Mouse (Mus musculus) heart, embryonic 11.5 days (tissue): ENCODE data around the gene 2010111I01Rik. TPM values are rescaled to one million over a fixed set of nuclear protein-coding genes. Genes with fewer than 3 reads are reported as not detected.

Experiments
- ATAC-seq: fragments of 200-750 bp; cut with Nextera tagmentation; replicated peaks from 2 replicates; pipeline ENCODE4 v1.8.0; 2017; ENCODE audit warnings: moderate library complexity; ENCODE audit not compliant: insufficient number of reproducible peaks, low FRiP score, low TSS enrichment
- H3K27ac ChIP-seq: fragments of 300-500 bp; sonication (generic); 2 replicates; pipeline ENCODE4 v1.5.1; 2014; ENCODE audit warnings: mild to moderate bottlenecking, low read depth, low read length
- H3K27me3 ChIP-seq: fragments of 300-500 bp; sonication (generic); 2 replicates; pipeline ENCODE4 v1.6.1; 2014; ENCODE audit warnings: mild to moderate bottlenecking, low read length, mixed read lengths; ENCODE audit not compliant: control insufficient read depth, insufficient read depth
- H3K36me3 ChIP-seq: fragments of 300-500 bp; sonication (generic); 2 replicates; pipeline ENCODE4 v1.6.1; 2014; ENCODE audit warnings: mild to moderate bottlenecking, low read length, moderate library complexity, mixed read lengths; ENCODE audit not compliant: control insufficient read depth, insufficient read depth
- H3K4me1 ChIP-seq: fragments of 300-500 bp; sonication (generic); 2 replicates; pipeline ENCODE4 v1.6.1; 2014; ENCODE audit warnings: low read length; ENCODE audit not compliant: control insufficient read depth, insufficient read depth
- H3K4me2 ChIP-seq: fragments of 300-500 bp; sonication (generic); 2 replicates; pipeline ENCODE4 v1.6.1; 2014; ENCODE audit warnings: mild to moderate bottlenecking, moderate library complexity
- H3K4me3 ChIP-seq: fragments of 300-500 bp; sonication (generic); 2 replicates; pipeline ENCODE4 v1.5.1; 2014; ENCODE audit warnings: low read depth, low read length
- H3K9ac ChIP-seq: fragments of 300-500 bp; sonication (generic); 2 replicates; pipeline ENCODE4 v1.6.1; 2014; ENCODE audit warnings: mild to moderate bottlenecking, low read depth, low read length, moderate library complexity
- H3K9me3 ChIP-seq: fragments of 300-500 bp; sonication (generic); replicated peaks from 2 replicates; pipeline ENCODE4 v1.6.1; 2016; ENCODE audit warnings: low read length; ENCODE audit not compliant: control insufficient read depth
- WGBS: fragments of 180-500 bp; shearing (Covaris S2); extraction: QIAGEN DNeasy Blood & Tissue Kit; methylation state at CpG from one replicate; pipeline ENCODE4 v1.1.7; 2014; ENCODE audit not compliant: insufficient replicate concordance; 5-methylcytosine and 5-hydroxymethylcytosine counted together
- polyA plus RNA-seq: library from polyadenylated mRNA; unstranded; fragments of >200 nt; fragmentation: Nextera tagmentation; extraction: Ambion mirVana; gene quantifications from 2 replicates; pipeline ENCODE4 v1.2.1, GENCODE M21; 2014

Gene 2010111I01Rik
- polyA plus RNA-seq, 1 experiment from 2014 or later = 58.9 TPM

- no peak for ATAC-seq
- Histone ChIP-seq H3K9ac (no peak overlapping the region), H3K36me3 (no peaks in the 10 kb centered on the region), H3K27me3 (no peaks in the 10 kb centered on the region), H3K4me1 (peaks cover 25% of the 10 kb centered on the region), H3K4me2 (no peak overlapping the region), H3K4me3 (no peak overlapping the region), H3K27ac (no peak overlapping the region), H3K9me3 (no peaks in the 10 kb centered on the region)
- 91% methylated on average over 7 of the region's 7 CpGs for WGBS
Measured at GRCm38 (mm10) chr13:63238045-63238444, 273.4 kb downstream of the 2010111I01Rik start.

GRCm38 (mm10) chr13:63239301-63239804 is 274.7 kb downstream of the 2010111I01Rik start:
- no peaks in the 10 kb centered on the region for H3K27me3 ChIP-seq
- H3K9me3 ChIP-seq = no peaks in the 10 kb centered on the region
- WGBS = 4% methylated on average over 11 of the region's 11 CpGs
- ATAC-seq = peak; percentile 65
- peak overlapping the region; percentile 70 for H3K4me2 ChIP-seq
- peak overlapping the region; percentile 79 for H3K9ac ChIP-seq
- peak overlapping the region; percentile 50 for H3K4me3 ChIP-seq
- peaks cover under 1% of the 10 kb centered on the region; the same call in 1 of the 2 replicates for H3K36me3 ChIP-seq
- H3K27ac ChIP-seq = peak overlapping the region; percentile 91
- peaks cover 30% of the 10 kb centered on the region for H3K4me1 ChIP-seq

GRCm38 (mm10) chr13:63239877-63240671 is 275.4 kb downstream of the 2010111I01Rik start:
- Histone ChIP-seq H3K4me1 (peaks cover 35% of the 10 kb centered on the region), H3K36me3 (peaks cover 2% of the 10 kb centered on the region; the same call in 1 of the 2 replicates), H3K4me2 (peak overlapping the region; percentile 70), H3K4me3 (peak overlapping the region; percentile 50), H3K9ac (peak overlapping the region; percentile 79), H3K27ac (peak overlapping the region; percentile 91), H3K9me3 (no peaks in the 10 kb centered on the region), H3K27me3 (no peaks in the 10 kb centered on the region)
- ATAC-seq = peak; percentile 89
- under 1% methylated on average over 51 of the region's 51 CpGs for WGBS

GRCm38 (mm10) chr13:63240835-63241234 is 276.1 kb downstream of the 2010111I01Rik start:
- WGBS = 16% methylated on average over 5 of the region's 5 CpGs
- no peak for ATAC-seq
- peak overlapping the region; percentile 79 for H3K9ac ChIP-seq

GRCm38 (mm10) chr13:63241665-63242064 is 277.0 kb downstream of the 2010111I01Rik start:
- no peaks in the 10 kb centered on the region for H3K9me3 ChIP-seq
- H3K27me3 ChIP-seq = no peaks in the 10 kb centered on the region
- no peak for ATAC-seq
- peaks cover 2% of the 10 kb centered on the region; the same call in 1 of the 2 replicates for H3K36me3 ChIP-seq
- H3K9ac ChIP-seq = peak overlapping the region; percentile 59; the same call in 1 of the 2 replicates
- H3K27ac ChIP-seq = peak overlapping the region; percentile 55
- H3K4me3 ChIP-seq = peak overlapping the region; percentile 50
- peak overlapping the region; percentile 70 for H3K4me2 ChIP-seq
- H3K4me1 ChIP-seq = peaks cover 42% of the 10 kb centered on the region
- 79% methylated on average over 3 of the region's 3 CpGs for WGBS

More at GRCm38 (mm10) chr13:63240835-63241234, 276.1 kb downstream of the 2010111I01Rik start:
- Histone ChIP-seq H3K27ac (peak overlapping the region; percentile 91), H3K36me3 (peaks cover 2% of the 10 kb centered on the region; the same call in 1 of the 2 replicates), H3K4me2 (peak overlapping the region; percentile 70), H3K4me1 (peaks cover 38% of the 10 kb centered on the region), H3K4me3 (peak overlapping the region; percentile 50), H3K9me3 (no peaks in the 10 kb centered on the region), H3K27me3 (no peaks in the 10 kb centered on the region)

- no peak for ATAC-seq
- WGBS = 63% methylated on average over 10 of the region's 10 CpGs
- Histone ChIP-seq H3K9me3 (no peaks in the 10 kb centered on the region), H3K4me1 (peaks cover 50% of the 10 kb centered on the region), H3K9ac (peak overlapping the region; percentile 48), H3K4me3 (peak overlapping the region; percentile 50), H3K27me3 (no peaks in the 10 kb centered on the region), H3K36me3 (peaks cover 2% of the 10 kb centered on the region; the same call in 1 of the 2 replicates), H3K4me2 (peak overlapping the region; percentile 70), H3K27ac (peak overlapping the region; percentile 55)
Measured at GRCm38 (mm10) chr13:63242401-63243192, 277.9 kb downstream of the 2010111I01Rik start.

GRCm38 (mm10) chr13:63243586-63243985 is 278.9 kb downstream of the 2010111I01Rik start:
- H3K9me3 ChIP-seq = no peaks in the 10 kb centered on the region
- H3K27ac ChIP-seq = no peak overlapping the region
- no peak overlapping the region for H3K4me3 ChIP-seq
- H3K36me3 ChIP-seq = peaks cover 2% of the 10 kb centered on the region; the same call in 1 of the 2 replicates
- peak overlapping the region; percentile 15; the same call in 1 of the 2 replicates for H3K4me2 ChIP-seq
- 75% methylated on average over 5 of the region's 5 CpGs for WGBS
- no peak for ATAC-seq
- peaks cover 50% of the 10 kb centered on the region for H3K4me1 ChIP-seq
- H3K27me3 ChIP-seq = no peaks in the 10 kb centered on the region
- H3K9ac ChIP-seq = no peak overlapping the region

GRCm38 (mm10) chr13:63244425-63244824 is 279.7 kb downstream of the 2010111I01Rik start:
- Histone ChIP-seq H3K36me3 (peaks cover 2% of the 10 kb centered on the region; the same call in 1 of the 2 replicates), H3K4me1 (peaks cover 53% of the 10 kb centered on the region), H3K9ac (no peak overlapping the region), H3K27ac (peak overlapping the region; percentile 41; the same call in 1 of the 2 replicates), H3K4me3 (no peak overlapping the region), H3K9me3 (no peaks in the 10 kb centered on the region), H3K4me2 (peak overlapping the region; percentile 27), H3K27me3 (no peaks in the 10 kb centered on the region)
- no peak for ATAC-seq
- 79% methylated on average over 3 of the region's 3 CpGs for WGBS
